Comparison of ENCODE assay signal across 8 mouse cellular contexts in the genomic region with DNA sequence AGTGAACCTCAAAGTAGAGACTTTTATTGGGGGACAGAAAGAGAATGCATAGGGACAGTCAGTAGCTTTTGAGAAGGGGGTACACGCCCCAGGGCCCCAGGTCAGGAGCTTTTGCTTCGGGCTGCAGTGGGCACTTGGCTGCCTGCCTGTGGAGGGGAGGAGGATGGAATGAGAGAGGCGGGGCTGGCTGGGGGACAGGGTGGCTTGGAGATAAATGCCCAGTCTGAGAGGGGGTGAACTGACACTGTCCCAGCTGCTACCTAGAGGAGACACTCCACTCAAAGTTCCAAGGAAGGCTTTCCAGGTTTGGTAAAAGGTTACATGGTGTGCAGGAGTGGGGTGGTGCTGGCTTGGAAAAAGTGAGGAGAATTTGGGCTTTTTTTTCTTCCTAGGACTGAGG. TPM values are rescaled to one million over a fixed set of nuclear protein-coding genes. Genes with fewer than 3 reads are reported as not detected.
DNase-seq lines count a peak whose midpoint lies in the region; ATAC-seq and TF ChIP-seq lines count a peak whose summit lies in the region.

A gene (plus strand): TSS at position 239 of the 400 bp plus-strand sequence.

- peak within 1 kb of the TSS; percentile 95 for H3K9ac ChIP-seq in kidney, embryonic 14.5 days (ENCODE audit: low read depth, low read length)
- peak within 1 kb of the TSS; percentile 98 for H3K9ac ChIP-seq in embryonic facial prominence, embryonic 12.5 days
- H3K9ac ChIP-seq in heart, embryonic 14.5 days (ENCODE audit: low read length), result peak within 1 kb of the TSS; percentile 99
- H3K9ac ChIP-seq in stomach, embryonic 14.5 days (replicated peaks; ENCODE audit: low read depth, low read length), result peak within 1 kb of the TSS; percentile 98

- peaks cover 19% of the 10 kb centered on the region for H3K36me3 ChIP-seq in kidney, embryonic 14.5 days (ENCODE audit: control insufficient read depth, insufficient read depth, low read length)
- H3K36me3 ChIP-seq in E14TG2a.4 (ENCODE audit: insufficient read depth, low read length), result peaks cover 32% of the 10 kb centered on the region
- H3K36me3 ChIP-seq in embryonic facial prominence, embryonic 12.5 days, result peaks cover 25% of the 10 kb centered on the region
- H3K36me3 ChIP-seq in heart, embryonic 14.5 days (ENCODE audit: control insufficient read depth, insufficient read depth, low read length), result peaks cover 49% of the 10 kb centered on the region
- H3K36me3 ChIP-seq in stomach, embryonic 14.5 days (ENCODE audit: control insufficient read depth, insufficient read depth, low read length), result peaks cover 7% of the 10 kb centered on the region; the same call in 1 of the 2 replicates

- H3K4me1 ChIP-seq in kidney, embryonic 14.5 days (ENCODE audit: control insufficient read depth, insufficient read depth, low read length), result peaks cover 34% of the 10 kb centered on the region
- peaks cover 64% of the 10 kb centered on the region for H3K4me1 ChIP-seq in E14TG2a.4 (replicated peaks; ENCODE audit: low read depth, low read length)
- H3K4me1 ChIP-seq in embryonic facial prominence, embryonic 12.5 days, result peaks cover 45% of the 10 kb centered on the region
- H3K4me1 ChIP-seq in heart, embryonic 14.5 days (ENCODE audit: control insufficient read depth in 2 of 2, insufficient read depth in 2 of 2, low read length in 2 of 2), result peaks cover 35 to 46% of the 10 kb centered on the region in 2 experiments
- peaks cover 24% of the 10 kb centered on the region for H3K4me1 ChIP-seq in stomach, embryonic 14.5 days (ENCODE audit: control insufficient read depth, insufficient read depth, low read length)

- no peak; the same call in 1 of the 2 replicates for ATAC-seq in kidney, embryonic 14.5 days (ENCODE audit: low FRiP score, low TSS enrichment)
- no peak for ATAC-seq in embryonic facial prominence, embryonic 12.5 days (ENCODE audit: insufficient number of reproducible peaks, insufficient read depth, low FRiP score, low TSS enrichment)
- ATAC-seq in heart, embryonic 14.5 days (ENCODE audit: insufficient number of reproducible peaks, insufficient read depth, low FRiP score, low read depth), result peak; percentile 54
- ATAC-seq in stomach, embryonic 14.5 days (ENCODE audit: insufficient number of reproducible peaks, insufficient read depth, low FRiP score, low read depth), result no peak

- peak within 1 kb of the TSS; percentile 99 for H3K27ac ChIP-seq in kidney, embryonic 14.5 days (ENCODE audit: low read depth, low read length)
- peak within 1 kb of the TSS; percentile 99 for H3K27ac ChIP-seq in embryonic facial prominence, embryonic 12.5 days
- peak within 1 kb of the TSS; percentile 85 to 98 for H3K27ac ChIP-seq in heart, embryonic 14.5 days (replicated peaks in 1 of 2; ENCODE audit: control insufficient read depth in 1 of 2, insufficient read depth in 1 of 2, low read depth in 2 of 2, low read length in 2 of 2)
- peak within 1 kb of the TSS; percentile 99 for H3K27ac ChIP-seq in stomach, embryonic 14.5 days (ENCODE audit: low read length)

- H3K4me2 ChIP-seq in kidney, embryonic 14.5 days (replicated peaks; ENCODE audit: low read depth, low read length), result peak within 1 kb of the TSS; percentile 71
- peak within 1 kb of the TSS; percentile 97 for H3K4me2 ChIP-seq in embryonic facial prominence, embryonic 12.5 days (replicated peaks)
- peak within 1 kb of the TSS; percentile 90 for H3K4me2 ChIP-seq in heart, embryonic 14.5 days (ENCODE audit: low read length)
- H3K4me2 ChIP-seq in stomach, embryonic 14.5 days (replicated peaks; ENCODE audit: low read depth, low read length), result peak within 1 kb of the TSS; percentile 85

- H3K9me3 ChIP-seq in kidney, embryonic 14.5 days (ENCODE audit: control insufficient read depth, low read length), result no peaks in the 10 kb centered on the region
- H3K9me3 ChIP-seq in E14TG2a.4 (ENCODE audit: low read length), result peaks cover 18% of the 10 kb centered on the region
- H3K9me3 ChIP-seq in embryonic facial prominence, embryonic 12.5 days, result no peaks in the 10 kb centered on the region
- H3K9me3 ChIP-seq in heart, embryonic 14.5 days (ENCODE audit: control insufficient read depth, low read length), result no peaks in the 10 kb centered on the region
- no peaks in the 10 kb centered on the region for H3K9me3 ChIP-seq in stomach, embryonic 14.5 days (ENCODE audit: control insufficient read depth, low read depth, low read length)

- peak within 1 kb of the TSS; percentile 93 for H3K4me3 ChIP-seq in kidney, embryonic 14.5 days (ENCODE audit: low read length)
- H3K4me3 ChIP-seq in E14TG2a.4 (replicated peaks; ENCODE audit: low read length), result peak within 1 kb of the TSS; percentile 99
- peak within 1 kb of the TSS; percentile 99 for H3K4me3 ChIP-seq in embryonic facial prominence, embryonic 12.5 days
- peak within 1 kb of the TSS; percentile 79 to 97 for H3K4me3 ChIP-seq in heart, embryonic 14.5 days (ENCODE audit: control insufficient read depth in 1 of 2, insufficient read depth in 1 of 2, low read depth in 1 of 2, low read length in 2 of 2)
- peak within 1 kb of the TSS; percentile 100 for H3K4me3 ChIP-seq in stomach, embryonic 14.5 days (ENCODE audit: low read depth, low read length)

- no peaks in the 10 kb centered on the region for H3K27me3 ChIP-seq in kidney, embryonic 14.5 days (ENCODE audit: control insufficient read depth, insufficient read depth, low read length)
- peaks cover 5% of the 10 kb centered on the region; the same call in 1 of the 2 replicates for H3K27me3 ChIP-seq in E14TG2a.4 (ENCODE audit: insufficient read depth, low read length)
- H3K27me3 ChIP-seq in embryonic facial prominence, embryonic 12.5 days, result no peaks in the 10 kb centered on the region
- H3K27me3 ChIP-seq in heart, embryonic 14.5 days (ENCODE audit: control insufficient read depth, insufficient read depth, low read length), result no peaks in the 10 kb centered on the region
- no peaks in the 10 kb centered on the region for H3K27me3 ChIP-seq in stomach, embryonic 14.5 days (ENCODE audit: control insufficient read depth, insufficient read depth, low read length)

- no peak for DNase-seq in kidney, adult 11 months
- DNase-seq in liver, result peak; percentile 45
- DNase-seq in urinary bladder, postnatal 10 days (ENCODE audit: low spot score), result no peak

- WGBS in kidney, embryonic 14.5 days, result 7% methylated on average over 3 of the region's 3 CpGs
- 14% methylated on average over 3 of the region's 3 CpGs for WGBS in embryonic facial prominence, embryonic 12.5 days
- 9% methylated on average over 3 of the region's 3 CpGs for WGBS in heart, embryonic 14.5 days
- WGBS in stomach, embryonic 14.5 days, result 9% methylated on average over 3 of the region's 3 CpGs

- TF ChIP-seq CTCF in E14TG2a.4 (conservative IDR thresholded peaks at IDR 0.05; ENCODE audit: low read length), result no peak

RNA-seq across cellular contexts. Expression of the gene that starts here (rescaled TPM):
- 22.4 and 26.8 TPM in 2 replicates for polyA plus RNA-seq in kidney, embryonic 14.5 days (2014; fragmentation: Nextera tagmentation; extraction: Ambion mirVana)
- polyA plus RNA-seq in embryonic facial prominence, embryonic 12.5 days (2016; fragmentation: Nextera tagmentation; extraction: Ambion mirVana), result 20.1 and 27.9 TPM in 2 replicates
- polyA plus RNA-seq in heart, embryonic 14.5 days (2014; fragmentation: Nextera tagmentation; extraction: Ambion mirVana), result 468 and 495 TPM in 2 replicates
- polyA plus RNA-seq in stomach, embryonic 14.5 days (2014; fragmentation: Nextera tagmentation; extraction: Ambion mirVana), result 12.3 and 14.5 TPM in 2 replicates

Comparison
In these comparisons a context has a peak if more than half of its experiments do, and no peak if none do; other contexts are left out.
1. RNA of the gene that starts here (polyA plus RNA-seq): 468 to 495 TPM in heart, embryonic 14.5 days; 20.1 to 27.9 TPM in embryonic facial prominence, embryonic 12.5 days, 22.4 to 26.8 TPM in kidney, embryonic 14.5 days and 12.3 to 14.5 TPM in stomach, embryonic 14.5 days; every median in the first group is over 10 times any median in the second.
2. Peak in every context shown above with its lines, with median percentiles within 50 percentile points of each other: H3K27ac ChIP-seq, H3K4me2 ChIP-seq, H3K4me3 ChIP-seq and H3K9ac ChIP-seq.